ENCODE assay signal across 12 mouse cellular contexts in genomic region chr9:51727960-51728359, GRCm38 (mm10). TPM values are rescaled to one million over a fixed set of nuclear protein-coding genes. Genes with fewer than 3 reads are reported as not detected.
DNase-seq lines count a peak whose midpoint lies in the region; ATAC-seq lines count a peak whose summit lies in the region.
"Had no signal": no experiment of that assay in that cellular context is flagged by ENCODE, and none has a peak within 500 bp of the region (broad histone marks: within the 10 kb centered on the region; RNA-seq: fewer than 3 reads in every experiment).

No protein-coding gene starts in this region.

- no peaks in the 10 kb centered on the region for H3K36me3 ChIP-seq in midbrain, embryonic 14.5 days (ENCODE audit: control insufficient read depth, insufficient read depth, low read length)
- H3K36me3 ChIP-seq: embryonic facial prominence, embryonic 15.5 days; hindbrain, embryonic 15.5 days; neural tube, embryonic 12.5 days had no signal

- H3K9me3 ChIP-seq in midbrain, embryonic 14.5 days (ENCODE audit: control insufficient read depth, low read length), result no peaks in the 10 kb centered on the region
- H3K9me3 ChIP-seq: embryonic facial prominence, embryonic 15.5 days; hindbrain, embryonic 15.5 days; neural tube, embryonic 12.5 days had no signal

- no peaks in the 10 kb centered on the region for H3K27me3 ChIP-seq in midbrain, embryonic 14.5 days (ENCODE audit: control insufficient read depth, insufficient read depth, low read length)
- H3K27me3 ChIP-seq: embryonic facial prominence, embryonic 15.5 days; hindbrain, embryonic 15.5 days; neural tube, embryonic 12.5 days had no signal

- no peaks in the 10 kb centered on the region for H3K4me1 ChIP-seq in midbrain, embryonic 14.5 days (ENCODE audit: control insufficient read depth, insufficient read depth, low read length)
- H3K4me1 ChIP-seq: embryonic facial prominence, embryonic 15.5 days; hindbrain, embryonic 15.5 days; neural tube, embryonic 12.5 days had no signal

- DNase-seq in gastrocnemius, adult 18-20 months (ENCODE audit: low spot score), result peak; percentile 7
- DNase-seq in gastrocnemius, adult 8-10 months (ENCODE audit: low spot score in 2 of 2), result no peak
- peak; percentile 0 for DNase-seq in 416B (ENCODE audit: low read depth)
- peak; percentile 52 for DNase-seq in fibroblast of lung, adult 2 months (ENCODE audit: low read depth)
- peak; percentile 78 for DNase-seq in lung, postnatal 36 days
- DNase-seq in midbrain, embryonic 14.5 days, result no peak
- no peak for DNase-seq in left cerebral cortex, adult 9 months (ENCODE audit: low spot score in 2 of 2)
- no peak for DNase-seq in right cerebral cortex, postnatal 25 days
- DNase-seq: thymus, postnatal 14 days had no signal

- WGBS in midbrain, embryonic 14.5 days, result 68% methylated on average over 6 of the region's 6 CpGs

- no peak for ATAC-seq in midbrain, embryonic 14.5 days (ENCODE audit: low FRiP score, low TSS enrichment)

- H3K4me2 ChIP-seq in midbrain, embryonic 14.5 days (ENCODE audit: low read length), result no peak overlapping the region
- H3K4me2 ChIP-seq: embryonic facial prominence, embryonic 15.5 days; hindbrain, embryonic 15.5 days; neural tube, embryonic 12.5 days had no signal

- H3K9ac ChIP-seq in midbrain, embryonic 14.5 days (replicated peaks; ENCODE audit: low read length), result no peak overlapping the region
- H3K9ac ChIP-seq: embryonic facial prominence, embryonic 15.5 days; hindbrain, embryonic 15.5 days; neural tube, embryonic 12.5 days had no signal

- no peak overlapping the region for H3K4me3 ChIP-seq in midbrain, embryonic 14.5 days (replicated peaks; ENCODE audit: low read depth, low read length)
- H3K4me3 ChIP-seq: embryonic facial prominence, embryonic 15.5 days; hindbrain, embryonic 15.5 days; neural tube, embryonic 12.5 days had no signal

- H3K27ac ChIP-seq in midbrain, embryonic 14.5 days (replicated peaks; ENCODE audit: low read depth, low read length), result no peak overlapping the region
- H3K27ac ChIP-seq: embryonic facial prominence, embryonic 15.5 days; hindbrain, embryonic 15.5 days; neural tube, embryonic 12.5 days had no signal

RNA-seq across cellular contexts. Expression of gene Arhgap20, which starts 37.2 kb away (rescaled TPM):
- 10 to 100 TPM; 27.6 to 38.4 TPM for total RNA-seq in gastrocnemius, adult 18-20 months (2021)
- total RNA-seq in gastrocnemius, adult 8-10 months (2022), result 10 to 100 TPM; 21.0 to 37.6 (median 30.8) TPM
- 16.2 and 25.7 TPM in 2 replicates for polyA plus RNA-seq in midbrain, embryonic 14.5 days (2014; fragmentation: Nextera tagmentation; extraction: Ambion mirVana)

Comparison
In these comparisons a context has a peak if more than half of its experiments do, and no peak if none do; other contexts are left out.
1. DNase-seq: peak in gastrocnemius, adult 18-20 months (single experiment), 416B (single experiment), fibroblast of lung, adult 2 months (single experiment) and lung, postnatal 36 days (single experiment); none in gastrocnemius, adult 8-10 months (0 of 2), midbrain, embryonic 14.5 days (single experiment), left cerebral cortex, adult 9 months (0 of 2) and right cerebral cortex, postnatal 25 days (single experiment).